Mouse (Mus musculus) adrenal gland, postnatal 25 days (tissue): ENCODE data around the gene Rhbdf1. TPM values are rescaled to one million over a fixed set of nuclear protein-coding genes. Genes with fewer than 3 reads are reported as not detected.

Experiments used
- DNase-seq: peaks from one replicate; pipeline ENCODE4 v3.0.0; 2021; ENCODE audit warnings: mixed read lengths
- long read RNA-seq: library from polyadenylated mRNA; stranded (forward); transcript quantifications from one replicate; pipeline ENCODE4 v2.0.0, GENCODE M21; 2021
- total RNA-seq: library from RNA; stranded (reverse); gene quantifications from 2 replicates; pipeline ENCODE4 v1.2.3, GENCODE M21; 2021

The Rhbdf1 gene
- 27.6 and 27.9 TPM in 2 replicates for total RNA-seq
- long read RNA-seq, transcript Rhbdf1-201 (18 exons, 2,946 nt), result major isoform, 19 of 47 reads
- long read RNA-seq, partial matches to known transcripts, result 13 of 47 reads
- long read RNA-seq, other reads (novel, unspliced or antisense), result 15 of 47 reads

DNA sequence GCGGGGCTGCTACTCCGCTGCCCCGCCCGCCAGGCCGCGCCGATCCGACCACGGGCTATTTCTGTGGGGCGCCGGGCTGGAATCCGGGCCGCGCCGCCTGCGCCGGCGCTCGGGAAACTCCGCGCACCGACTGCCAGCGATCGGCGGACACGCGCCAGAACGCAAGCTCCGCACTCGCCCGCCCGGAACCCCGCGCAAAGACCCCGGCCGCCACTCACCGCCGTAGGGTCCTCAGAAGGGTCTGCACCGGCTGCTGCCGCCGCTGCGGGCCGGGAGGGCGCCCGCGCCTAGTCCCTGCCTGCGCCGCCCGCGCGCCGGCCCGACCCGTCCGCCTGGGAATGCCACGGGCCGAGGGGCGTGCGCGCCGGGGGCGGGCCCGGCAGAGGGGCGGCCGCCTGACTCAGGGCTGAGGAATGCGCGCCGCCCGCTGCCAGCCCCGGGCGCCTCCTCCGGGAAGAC lies at the start of gene Rhbdf1:
Gene Rhbdf1, minus strand, starts transcription at position 350 of the 459 bp plus-strand sequence.
- DNase-seq, result peak; percentile 79

DNA sequence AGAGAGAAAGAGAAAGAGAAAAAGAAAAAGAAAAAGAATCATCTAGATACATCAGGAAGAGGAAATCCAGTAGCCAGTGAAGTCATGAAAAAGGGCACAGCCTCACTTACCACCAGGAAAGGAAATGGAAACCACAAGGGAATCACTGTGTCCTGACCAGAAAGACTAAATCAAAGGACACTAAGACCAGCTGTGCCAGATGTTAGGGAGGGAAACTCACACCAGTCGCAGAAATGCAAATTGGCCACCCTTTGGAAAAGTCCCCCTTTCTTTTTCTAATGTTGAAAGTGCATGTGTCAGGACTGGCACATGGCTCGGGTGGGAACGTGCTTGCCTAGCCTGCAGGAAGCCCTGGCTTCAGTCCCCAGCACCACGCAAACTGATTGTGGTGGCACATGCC lies 49.1 kb upstream of the Rhbdf1 start:
- no peak for DNase-seq

GRCm38 (mm10) chr11:32268952-32269351 lies 46.9 kb upstream of the Rhbdf1 start:
- DNase-seq, result no peak

DNA sequence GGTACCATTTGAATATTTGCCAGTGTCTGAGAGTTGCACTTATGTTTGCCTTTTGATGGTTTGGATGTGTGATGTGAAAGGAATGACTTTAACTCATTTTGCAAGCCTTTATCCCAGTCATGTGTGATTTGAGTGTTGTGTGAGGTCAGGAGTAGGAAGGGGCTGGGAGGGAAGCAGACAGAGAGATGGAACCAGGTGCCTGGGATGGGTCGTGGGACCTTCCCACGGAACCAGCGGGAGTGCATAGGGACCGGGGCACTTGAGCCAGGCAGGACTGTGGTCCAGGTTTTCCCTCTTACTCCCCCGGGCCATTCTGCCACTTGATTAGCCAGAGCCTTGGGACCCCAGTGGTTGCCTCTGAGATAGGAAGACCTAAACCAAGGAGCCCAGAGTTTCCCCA lies 45.9 kb upstream of the Rhbdf1 start:
- no peak for DNase-seq

DNA sequence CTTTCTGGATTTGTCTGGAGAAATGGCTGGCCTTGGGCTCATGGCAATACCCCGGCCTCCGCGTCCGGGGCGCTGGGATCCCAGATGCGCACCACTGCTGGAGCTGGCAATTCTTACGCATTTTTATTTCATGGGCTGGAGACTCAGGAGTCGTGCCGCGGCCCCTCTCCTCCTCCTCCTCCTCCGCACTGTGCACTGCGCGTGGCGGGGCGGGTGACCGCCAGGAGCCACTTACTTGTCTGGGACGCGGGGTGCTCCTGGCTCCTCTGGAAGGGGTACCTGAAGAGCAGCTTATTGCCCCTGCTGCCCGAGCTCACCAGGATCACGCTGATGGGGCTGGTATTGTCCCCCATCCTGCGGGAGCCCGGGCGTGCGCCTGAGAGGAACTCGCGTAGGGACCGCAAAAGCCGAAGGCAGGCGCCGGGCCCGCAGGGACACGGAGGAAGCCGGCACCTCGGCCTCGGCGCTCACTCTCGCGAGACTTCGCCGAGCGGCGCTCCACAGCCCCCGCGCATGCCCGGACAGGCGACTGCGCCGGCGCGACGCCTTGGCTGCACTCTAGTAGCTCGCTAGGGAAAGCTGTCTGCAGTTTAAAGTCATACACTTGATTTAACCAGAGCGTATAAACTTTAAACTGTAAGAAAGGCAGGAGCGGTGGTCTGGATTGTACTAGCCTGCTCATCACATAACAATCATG lies 45.2 kb upstream of the Rhbdf1 start, which contains the start of gene Nprl3:
Gene Nprl3, minus strand, starts transcription at position 520 of the 697 bp plus-strand sequence.
- DNase-seq, result peak; percentile 98

GRCm38 (mm10) chr11:32266776-32267175 lies 44.7 kb upstream of the Rhbdf1 start:
- DNase-seq, result no peak

- DNase-seq, result no peak
These were observed 44.1 kb upstream of the Rhbdf1 start for GRCm38 (mm10) chr11:32266194-32266593.

DNA sequence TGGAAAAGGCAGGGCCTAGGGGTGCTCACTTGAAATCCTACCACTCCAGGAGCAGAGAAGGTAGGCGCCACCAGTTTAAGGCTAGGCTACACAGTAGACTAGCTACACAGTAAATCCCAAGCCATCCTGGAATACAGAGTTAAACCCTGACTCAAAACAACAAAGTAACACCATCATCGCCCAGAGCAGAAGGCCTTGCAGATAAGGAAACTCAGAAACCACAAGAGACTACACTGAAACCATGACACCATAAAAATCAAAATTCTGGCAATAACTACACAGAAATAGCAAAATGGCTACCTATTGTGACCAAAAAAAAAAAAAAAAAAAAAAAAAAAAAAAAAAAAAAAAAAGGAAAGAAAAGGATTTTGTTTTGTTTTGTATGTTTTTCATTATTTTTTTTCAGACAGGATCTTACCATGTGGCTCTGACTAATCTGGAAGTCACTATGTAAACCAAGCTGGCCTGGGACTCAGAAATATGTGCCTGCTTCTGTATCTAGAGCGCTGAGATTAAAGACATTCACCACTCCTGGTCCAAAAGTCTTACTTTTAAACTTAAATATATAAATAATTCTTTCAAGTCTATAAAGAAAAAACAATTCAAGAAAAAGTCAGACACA lies 43.1 kb upstream of the Rhbdf1 start:
- no peak for DNase-seq

DNA sequence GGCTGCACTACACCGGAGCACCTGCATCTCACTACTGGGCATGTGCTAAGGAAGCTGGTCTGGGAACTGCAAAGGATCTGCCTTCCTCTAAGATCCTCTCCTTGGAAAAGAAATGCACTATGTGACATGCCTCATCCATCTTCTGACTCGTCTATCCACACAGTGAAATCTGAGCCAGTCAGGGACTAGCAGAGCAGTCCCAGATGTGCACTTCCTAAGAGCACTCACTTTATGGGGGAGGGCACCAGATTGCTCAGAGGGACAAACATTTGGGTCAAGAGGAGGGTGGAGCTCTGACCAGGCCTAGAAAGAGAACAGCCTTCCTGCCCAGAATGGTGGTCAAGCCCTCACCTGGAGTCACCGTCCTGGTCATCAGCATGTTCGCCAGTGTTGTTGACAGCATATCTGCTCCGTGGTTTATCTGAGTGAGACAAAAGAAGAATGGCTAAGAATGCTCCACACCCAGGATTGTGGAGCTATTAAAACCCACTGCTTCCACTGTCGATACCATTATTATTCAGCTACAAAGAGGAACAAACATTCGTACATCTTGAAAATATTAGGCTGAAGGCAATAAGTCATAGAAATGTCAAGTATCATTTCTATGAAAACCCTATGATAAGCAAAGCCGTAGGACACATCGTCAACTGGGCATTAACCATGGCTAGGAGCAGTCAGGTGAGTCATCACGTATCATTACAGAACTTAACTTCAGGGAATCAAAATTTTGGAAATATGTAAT lies 40.7 kb upstream of the Rhbdf1 start:
- no peak for DNase-seq

- no peak for DNase-seq
These were observed 34.5 kb upstream of the Rhbdf1 start for GRCm38 (mm10) chr11:32256566-32256965.

DNA sequence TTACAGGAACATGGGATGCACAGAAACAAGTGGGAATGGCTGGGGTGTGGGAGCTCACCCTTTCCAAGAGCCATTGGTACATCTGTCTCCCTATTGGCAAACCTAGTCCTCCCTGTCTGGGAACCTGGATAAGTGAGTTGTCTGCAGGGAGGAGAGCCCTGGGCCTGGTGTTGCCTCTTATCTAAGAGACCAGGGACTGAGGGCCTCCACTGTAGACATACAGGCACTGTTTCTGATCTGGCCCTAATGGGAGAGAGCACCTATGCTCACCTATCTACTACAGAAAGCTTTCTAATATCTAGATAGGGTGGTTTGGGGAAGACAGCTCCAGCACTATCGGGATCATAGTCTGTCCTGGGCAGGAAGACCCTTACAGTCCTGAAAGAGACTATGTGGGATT lies 34.0 kb upstream of the Rhbdf1 start:
- DNase-seq, result no peak

GRCm38 (mm10) chr11:32253121-32253520 lies 31.0 kb upstream of the Rhbdf1 start:
- no peak for DNase-seq

DNA sequence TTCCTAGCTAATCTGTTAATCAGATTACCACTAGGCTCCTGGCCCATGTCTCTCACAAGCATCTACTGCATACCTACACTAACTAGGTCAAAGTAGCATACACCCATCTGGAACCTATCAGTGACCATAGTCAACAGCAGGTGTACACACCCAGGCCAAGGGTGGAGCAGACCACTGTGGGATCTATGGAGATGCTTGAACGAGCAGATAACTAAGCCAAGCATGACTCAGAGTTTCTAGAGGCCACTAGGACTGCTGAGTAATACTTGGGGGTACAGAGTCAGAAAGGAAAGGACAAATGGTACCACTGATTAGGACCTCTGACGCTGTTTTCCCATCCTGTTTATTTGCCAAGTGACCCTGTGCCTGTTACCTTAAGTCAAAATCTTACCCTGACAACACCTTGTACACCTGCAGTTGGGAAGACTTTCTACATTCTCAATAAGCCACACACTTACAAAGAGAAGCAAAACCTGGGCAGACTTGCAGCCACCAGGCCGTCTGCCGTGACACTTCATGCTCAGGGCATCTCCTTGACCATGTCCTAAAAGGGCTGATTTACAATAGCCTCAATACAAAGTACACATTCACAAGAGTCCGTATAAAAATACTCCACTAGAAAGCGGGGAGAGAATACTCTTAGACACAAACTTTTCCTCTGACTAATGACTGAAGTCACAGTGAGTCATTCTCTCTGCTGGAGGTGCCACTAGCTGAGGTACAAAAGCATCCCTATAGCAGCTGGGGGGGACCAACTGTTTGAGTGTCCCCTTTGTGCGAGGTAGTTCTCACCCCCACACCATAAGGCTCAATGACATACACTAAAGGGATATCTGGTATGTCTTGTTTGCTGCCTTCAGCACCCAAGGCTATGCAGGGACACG lies 29.0 kb upstream of the Rhbdf1 start:
- no peak for DNase-seq

DNA sequence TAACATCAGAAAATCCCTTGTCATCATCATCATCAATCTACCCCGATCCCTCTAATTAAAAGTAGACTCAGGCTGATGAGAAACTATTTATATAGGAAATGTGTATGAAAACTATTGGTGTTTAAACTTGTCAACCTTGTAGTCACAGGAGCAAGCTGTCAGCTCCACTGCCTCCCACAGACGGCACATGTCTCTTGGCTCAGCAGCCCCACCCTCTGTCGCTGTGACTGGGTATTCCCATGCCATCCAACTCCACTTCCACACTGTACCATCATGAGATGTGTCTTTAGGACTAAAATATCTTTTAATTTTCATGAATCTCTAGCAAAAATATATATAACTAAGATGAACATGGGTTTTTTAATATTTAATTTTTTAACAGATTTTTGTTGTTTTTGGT lies 26.2 kb upstream of the Rhbdf1 start:
- no peak for DNase-seq

DNA sequence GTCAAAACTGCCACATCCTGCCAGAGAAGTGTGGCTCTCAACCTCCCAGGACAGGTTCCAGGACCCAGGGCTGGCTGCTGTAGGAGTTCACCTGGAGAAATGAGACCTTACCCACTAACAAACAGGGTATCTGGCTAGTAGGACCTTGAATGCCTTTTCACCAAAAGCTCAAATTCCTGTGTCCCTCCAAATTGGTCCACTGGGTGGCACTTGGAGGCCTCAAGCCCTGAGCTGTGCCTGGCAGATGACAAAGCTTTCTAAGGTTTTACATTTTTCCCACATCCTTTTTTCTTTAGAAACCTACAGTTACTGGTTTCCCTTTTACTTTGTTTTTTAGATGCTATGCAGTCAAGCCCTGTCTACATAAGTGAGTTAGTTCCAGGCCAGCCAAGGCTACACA lies 25.0 kb upstream of the Rhbdf1 start:
- no peak for DNase-seq

GRCm38 (mm10) chr11:32245614-32246013 lies 23.5 kb upstream of the Rhbdf1 start:
- DNase-seq, result no peak

DNA sequence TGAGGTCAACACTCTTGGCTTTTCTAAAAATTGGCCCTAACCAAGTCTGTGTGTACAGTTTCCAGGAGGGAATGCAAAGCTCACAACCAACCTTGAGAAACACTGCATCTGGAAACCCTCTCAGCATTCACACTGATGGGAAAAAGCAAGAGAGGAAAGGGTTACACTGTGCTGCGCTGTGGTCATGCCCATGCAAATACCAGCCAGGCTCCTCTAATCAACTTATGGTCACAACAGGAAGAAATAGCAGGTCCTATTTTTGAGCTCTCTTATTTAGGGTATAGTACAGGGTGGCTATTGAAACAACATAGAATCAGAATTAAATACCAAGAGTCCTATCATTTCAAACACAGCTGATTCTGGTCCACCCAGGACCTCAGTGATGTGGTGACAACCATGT lies 22.5 kb upstream of the Rhbdf1 start:
- no peak for DNase-seq

- DNase-seq, result no peak
These were observed 22.0 kb upstream of the Rhbdf1 start for GRCm38 (mm10) chr11:32244064-32244463.

- DNase-seq, result no peak
These were observed 21.3 kb upstream of the Rhbdf1 start for GRCm38 (mm10) chr11:32243205-32243955.

DNA sequence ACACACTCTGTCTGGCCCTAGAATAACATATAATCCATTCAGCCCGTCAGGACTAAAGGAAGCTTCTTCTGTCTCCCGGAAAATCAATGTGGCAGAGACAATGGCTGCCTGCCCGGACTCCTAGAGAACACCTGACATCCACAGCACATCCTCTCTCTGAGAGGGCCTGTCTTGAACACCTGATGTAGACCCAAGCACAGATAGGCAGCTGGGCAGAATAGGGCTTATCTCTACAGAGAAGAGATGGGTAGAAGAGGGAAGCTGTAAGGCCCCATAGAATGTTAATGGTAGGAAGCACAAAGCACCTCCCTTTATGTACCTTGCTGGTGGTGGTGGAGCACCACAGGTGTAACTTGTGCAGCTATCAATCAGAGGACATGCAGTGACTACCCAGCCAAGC lies 20.1 kb upstream of the Rhbdf1 start:
- DNase-seq, result no peak

DNA sequence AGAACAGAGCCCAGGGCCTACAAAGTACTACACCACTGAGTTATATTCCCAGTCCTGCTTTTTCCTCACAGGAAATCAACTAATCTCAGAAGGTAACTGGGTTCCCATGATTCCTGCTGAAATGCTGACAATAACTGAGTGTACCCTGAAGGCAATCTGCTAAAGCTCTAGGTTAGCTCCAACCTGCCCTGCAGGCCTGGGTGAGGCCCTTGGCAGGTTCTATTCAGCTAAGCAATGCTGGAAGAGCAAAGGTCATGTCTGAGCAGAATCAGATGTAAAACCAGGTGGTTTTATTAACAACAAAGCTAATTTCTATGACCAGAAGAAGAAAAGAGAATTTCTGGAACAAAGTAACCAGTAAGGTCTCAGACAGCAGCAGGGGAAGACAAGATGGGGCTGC lies 19.3 kb upstream of the Rhbdf1 start:
- DNase-seq, result no peak
